Mouse (Mus musculus) MEL (cell line): ENCODE results near the gene Cpa3. TPM values are rescaled to one million over a fixed set of nuclear protein-coding genes. Genes with fewer than 3 reads are reported as not detected.

Source experiments
- DNase-seq: peaks from one replicate; pipeline ENCODE4 v3.0.0; 2011; ENCODE audit warnings: low read depth, low spot score
- H3K27ac ChIP-seq: 2 replicates; pipeline ENCODE4 v1.5.1; 2012; ENCODE audit warnings: low read depth, mild to moderate bottlenecking, control low read depth, low read length, moderate library complexity; ENCODE audit not compliant: control insufficient read depth
- H3K27me3 ChIP-seq, 2 experiments: fragments of 150-350 bp in 1 of 2; sonication (generic) in 1 of 2; 2 replicates each; pipeline ENCODE4 v1.6.1; 2012; ENCODE audit warnings: low read length in 2 of 2, mild to moderate bottlenecking in 2 of 2, improper control_type of control experiment in 1 of 2, moderate library complexity in 1 of 2; ENCODE audit not compliant: insufficient read depth in 2 of 2, control insufficient read depth in 1 of 2
- H3K36me3 ChIP-seq, 2 experiments: 2 replicates each; pipeline ENCODE4 v1.6.1; 2012 to 2014; ENCODE audit warnings: low read length in 2 of 2, improper control_type of control experiment in 1 of 2, inconsistent platforms in 1 of 2, mild to moderate bottlenecking in 1 of 2; ENCODE audit not compliant: insufficient read depth in 2 of 2, control insufficient read depth in 1 of 2
- H3K4me1 ChIP-seq, 2 experiments: fragments of 150-350 bp in 1 of 2; sonication (generic) in 1 of 2; 2 replicates each; pipeline ENCODE4 v1.6.1; 2012; ENCODE audit warnings: low read length in 2 of 2, improper control_type of control experiment in 1 of 2, mild to moderate bottlenecking in 1 of 2; ENCODE audit not compliant: insufficient read depth in 2 of 2, control insufficient read depth in 1 of 2
- H3K4me3 ChIP-seq, 2 experiments: fragments of 150-350 bp in 1 of 2; sonication (generic) in 1 of 2; 2 replicates each; pipeline ENCODE4 v1.5.1; 2012; ENCODE audit warnings: low read depth in 2 of 2, low read length in 2 of 2, mild to moderate bottlenecking in 2 of 2, moderate library complexity in 2 of 2, control low read depth in 1 of 2, improper control_type of control experiment in 1 of 2; ENCODE audit not compliant: control insufficient read depth in 1 of 2, insufficient read depth in 1 of 2
- H3K79me2 ChIP-seq: 2 replicates; pipeline ENCODE4 v1.6.1; 2012; ENCODE audit warnings: mild to moderate bottlenecking, low read length, moderate library complexity; ENCODE audit not compliant: control insufficient read depth, poor library complexity, insufficient read depth
- H3K9ac ChIP-seq: 2 replicates; pipeline ENCODE4 v1.6.1; 2012; ENCODE audit warnings: low read depth, mild to moderate bottlenecking, control low read depth, low read length, moderate library complexity; ENCODE audit not compliant: control insufficient read depth, poor library complexity, severe bottlenecking
- H3K9me3 ChIP-seq: fragments of 150-350 bp; sonication (generic); replicated peaks from 2 replicates; pipeline ENCODE4 v1.6.1; 2012; ENCODE audit warnings: mild to moderate bottlenecking, low read length, improper control_type of control experiment, moderate library complexity; ENCODE audit not compliant: insufficient read depth
- BHLHE40 ChIP-seq: IDR thresholded peaks from 2 replicates; pipeline ENCODE4 v1.6.1; 2012; ENCODE audit warnings: low read depth, mild to moderate bottlenecking, inconsistent platforms, low read length, improper control_type of control experiment, borderline replicate concordance
- CTCF ChIP-seq, 3 experiments: IDR thresholded peaks in 2 of 3; conservative IDR thresholded peaks in 1 of 3; 2 replicates each; pipeline ENCODE4 v1.5.1; 2011 to 2012; ENCODE audit warnings: low read length in 3 of 3, low read depth in 2 of 3, mild to moderate bottlenecking in 2 of 3, improper control_type of control experiment in 1 of 3, inconsistent platforms in 1 of 3, mixed read lengths in 1 of 3, moderate library complexity in 1 of 3; ENCODE audit not compliant: control insufficient read depth in 1 of 3, insufficient read depth in 1 of 3, poor library complexity in 1 of 3, severe bottlenecking in 1 of 3
- E2F4 ChIP-seq: IDR thresholded peaks from 2 replicates; pipeline ENCODE4 v1.6.1; 2011; ENCODE audit warnings: low read depth, low read length, improper control_type of control experiment, borderline replicate concordance
- EP300 ChIP-seq, 2 experiments: IDR thresholded peaks; 2 replicates each; pipeline ENCODE4 v1.6.1; 2011; ENCODE audit warnings: improper control_type of control experiment in 2 of 2, low read length in 2 of 2, low read depth in 1 of 2, mild to moderate bottlenecking in 1 of 2
- GABPA ChIP-seq: IDR thresholded peaks from 2 replicates; pipeline ENCODE4 v1.6.1; 2012; ENCODE audit warnings: low read depth, mild to moderate bottlenecking, inconsistent platforms, low read length, improper control_type of control experiment, moderate library complexity
- GATA1 ChIP-seq: IDR thresholded peaks from 2 replicates; pipeline ENCODE4 v1.6.1; 2011; ENCODE audit warnings: low read depth, low read length, improper control_type of control experiment
- MAX ChIP-seq: IDR thresholded peaks from 2 replicates; pipeline ENCODE4 v1.6.1; 2011; ENCODE audit warnings: low read length, improper control_type of control experiment
- MXI1 ChIP-seq: IDR thresholded peaks from 2 replicates; pipeline ENCODE4 v1.6.1; 2011; ENCODE audit warnings: mild to moderate bottlenecking, low read depth, low read length, improper control_type of control experiment
- MYC ChIP-seq: IDR thresholded peaks from 2 replicates; pipeline ENCODE4 v1.6.1; 2011; ENCODE audit warnings: low read depth, mild to moderate bottlenecking, low read length, improper control_type of control experiment, moderate library complexity
- POLR2AphosphoS2 ChIP-seq: IDR thresholded peaks from 2 replicates; pipeline ENCODE4 v1.6.1; 2011; ENCODE audit warnings: low read length, improper control_type of control experiment
- RCOR1 ChIP-seq: IDR thresholded peaks from 2 replicates; pipeline ENCODE4 v1.6.1; 2012; ENCODE audit warnings: low read depth, mild to moderate bottlenecking, inconsistent platforms, low read length, improper control_type of control experiment
- TCF12 ChIP-seq: IDR thresholded peaks from 2 replicates; pipeline ENCODE4 v1.6.1; 2014; ENCODE audit warnings: low read depth, mild to moderate bottlenecking, inconsistent platforms, low read length, improper control_type of control experiment, moderate library complexity
- UBTF ChIP-seq: IDR thresholded peaks from 2 replicates; pipeline ENCODE4 v1.6.1; 2012; ENCODE audit warnings: low read depth, mild to moderate bottlenecking, inconsistent platforms, low read length, improper control_type of control experiment, moderate library complexity, borderline replicate concordance; ENCODE audit not compliant: insufficient read depth
- USF1 ChIP-seq: IDR thresholded peaks from 2 replicates; pipeline ENCODE4 v1.6.1; 2014; ENCODE audit warnings: low read depth, mild to moderate bottlenecking, inconsistent platforms, low read length, improper control_type of control experiment, moderate library complexity
- USF2 ChIP-seq, 2 experiments: IDR thresholded peaks; 2 replicates each; pipeline ENCODE4 v1.6.1; 2011 to 2012; ENCODE audit warnings: improper control_type of control experiment in 2 of 2, low read length in 2 of 2, borderline replicate concordance in 1 of 2, inconsistent platforms in 1 of 2, low read depth in 1 of 2, mild to moderate bottlenecking in 1 of 2; ENCODE audit not compliant: insufficient read depth in 1 of 2
- ZC3H11A ChIP-seq: IDR thresholded peaks from 2 replicates; pipeline ENCODE4 v1.6.1; 2012; ENCODE audit warnings: low read depth, mild to moderate bottlenecking, inconsistent platforms, low read length, improper control_type of control experiment
- ZMIZ1 ChIP-seq: IDR thresholded peaks from 2 replicates; pipeline ENCODE4 v1.6.1; 2012; ENCODE audit warnings: low read depth, mild to moderate bottlenecking, inconsistent platforms, low read length, improper control_type of control experiment, moderate library complexity
- polyA plus RNA-seq, 2 experiments: library from polyadenylated mRNA; stranded (reverse) in 1 of 2; unstranded in 1 of 2; fragments of >175 nt in 1 of 2; fragments of >200 nt in 1 of 2; gene quantifications; 2 replicates each; pipeline versions ENCODE4 v1.2.1 to v1.2.4; 2012; ENCODE audit warnings: low replicate concordance in 2 of 2, low read depth in 1 of 2; ENCODE audit not compliant: insufficient read length in 2 of 2, insufficient read depth in 1 of 2, missing spikeins in 1 of 2
- total RNA-seq: library from RNA; depleted of rRNA; stranded (reverse); fragments of 300-350 nt; gene quantifications from 2 replicates; pipeline ENCODE4 v1.2.3, GENCODE M21; 2012

Gene Cpa3
- total and polyA plus RNA-seq, 3 experiments, result 0.24 to 3.7 TPM; not detected in 1

GRCm38 (mm10) chr3:20197878-20198277 is 44.1 kb downstream of the Cpa3 start:
- Histone ChIP-seq H3K9ac (0 out of 2 replicates have a peak overlapping the region, but pooled peaks have one; percentile 4), H3K36me3 (peaks cover 0 to 5% of the 10 kb centered on the region in 2 experiments; a peak in 2 of 4 replicates), H3K27ac (peak overlapping the region; percentile 29; the same call in 1 of the 2 replicates), H3K79me2 (no peaks in the 10 kb centered on the region), H3K27me3 (no peaks in the 10 kb centered on the region; a peak in 1 of 4 replicates), H3K4me1 (peaks cover 0 to 8% of the 10 kb centered on the region in 2 experiments; a peak in 2 of 4 replicates), H3K9me3 (no peaks in the 10 kb centered on the region), H3K4me3 (peak overlapping the region; percentile 3 to 20; a peak in 3 of 4 replicates)
- peak; percentile 65 for DNase-seq
- TF ChIP-seq GABPA, result no peak
- no peak for TF ChIP-seq UBTF
- no peak for TF ChIP-seq RCOR1
- peak; percentile 88 for TF ChIP-seq USF1
- no peak for TF ChIP-seq ZMIZ1
- TF ChIP-seq USF2 (IDR thresholded peaks at IDR 0.05; ENCODE audit: borderline replicate concordance in 1 of 2, insufficient read depth in 1 of 2, low read depth in 1 of 2, low read length in 2 of 2), result 0 out of 4 replicates have a peak, but pooled peaks of 1 of the 2 experiments have one; percentile 33
- TF ChIP-seq MXI1, result peak; percentile 38; the same call in 1 of the 2 replicates
- no peak for TF ChIP-seq E2F4
- TF ChIP-seq EP300 (IDR thresholded peaks at IDR 0.05; ENCODE audit: low read depth in 1 of 2, low read length in 2 of 2), result peak in 1 of 2 experiments; percentile 58; a peak in 2 of 4 replicates
- TF ChIP-seq MYC, result no peak
- TF ChIP-seq BHLHE40, result peak; percentile 81
- 0 out of 2 replicates have a peak, but pooled peaks have one; percentile 40 for TF ChIP-seq MAX
- no peak for TF ChIP-seq TCF12
- TF ChIP-seq GATA1, result 0 out of 2 replicates have a peak, but pooled peaks have one; percentile 35

- no peaks in the 10 kb centered on the region for H3K36me3 ChIP-seq
- DNase-seq, result peak; percentile 5
- H3K79me2 ChIP-seq, result no peaks in the 10 kb centered on the region
- peaks cover 0 to 1% of the 10 kb centered on the region in 2 experiments; a peak in 1 of 4 replicates for H3K27me3 ChIP-seq
- TF ChIP-seq POLR2AphosphoS2, result no peak
- no peak for TF ChIP-seq MXI1
- TF ChIP-seq GATA1, result 0 out of 2 replicates have a peak, but pooled peaks have one; percentile 7
- no peak for TF ChIP-seq UBTF
- no peak for TF ChIP-seq GABPA
- TF ChIP-seq CTCF (IDR thresholded peaks at IDR 0.05 in 2 of 3, conservative IDR thresholded peaks at IDR 0.05 in 1 of 3; ENCODE audit: control insufficient read depth in 1 of 3, insufficient read depth in 1 of 3, low read depth in 2 of 3, low read length in 3 of 3, poor library complexity in 1 of 3, severe bottlenecking in 1 of 3), result no peak
- TF ChIP-seq ZC3H11A, result no peak
- no peak overlapping the region for H3K4me3 ChIP-seq
- H3K27ac ChIP-seq, result no peak overlapping the region
- no peak overlapping the region for H3K9ac ChIP-seq
- H3K4me1 ChIP-seq, result no peaks in the 10 kb centered on the region
- H3K9me3 ChIP-seq, result no peaks in the 10 kb centered on the region
Observed at GRCm38 (mm10) chr3:20188976-20189675, 52.9 kb downstream of the Cpa3 start.
